Mouse (Mus musculus): ENCODE results near the gene Arhgap25.

Gene Arhgap25

DNA sequence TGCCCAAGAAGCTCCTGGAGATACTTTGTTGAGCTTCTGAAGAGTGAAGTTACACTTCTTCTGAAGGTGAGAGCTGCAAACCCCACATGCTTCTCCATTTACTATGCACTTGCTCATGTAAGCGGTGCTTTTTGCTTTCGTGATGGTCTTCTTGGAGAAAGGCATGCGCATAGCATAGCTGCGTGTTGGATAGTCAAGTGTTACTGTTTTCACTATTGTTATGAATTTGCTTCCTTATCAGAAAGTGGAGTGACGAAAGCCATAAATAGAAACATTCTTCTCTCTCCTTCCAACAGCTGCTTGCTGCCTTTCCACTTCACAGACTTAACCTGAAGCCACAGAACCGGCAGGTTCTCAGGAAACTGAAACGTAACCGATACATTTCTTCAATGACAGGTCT, 96.3 kb downstream of the Arhgap25 start:
- no peak for DNase-seq

GRCm38 (mm10) chr6:87435791-87436190, 97.3 kb downstream of the Arhgap25 start:
- DNase-seq: no peak

- no peak for DNase-seq
Observed at GRCm38 (mm10) chr6:87428487-87429044, 104.5 kb downstream of the Arhgap25 start, which contains the start of gene Bmp10. Gene Bmp10, plus strand, starts transcription at chr6:87428994.

GRCm38 (mm10) chr6:87427616-87428015, 105.4 kb downstream of the Arhgap25 start:
- no peak for DNase-seq

DNA sequence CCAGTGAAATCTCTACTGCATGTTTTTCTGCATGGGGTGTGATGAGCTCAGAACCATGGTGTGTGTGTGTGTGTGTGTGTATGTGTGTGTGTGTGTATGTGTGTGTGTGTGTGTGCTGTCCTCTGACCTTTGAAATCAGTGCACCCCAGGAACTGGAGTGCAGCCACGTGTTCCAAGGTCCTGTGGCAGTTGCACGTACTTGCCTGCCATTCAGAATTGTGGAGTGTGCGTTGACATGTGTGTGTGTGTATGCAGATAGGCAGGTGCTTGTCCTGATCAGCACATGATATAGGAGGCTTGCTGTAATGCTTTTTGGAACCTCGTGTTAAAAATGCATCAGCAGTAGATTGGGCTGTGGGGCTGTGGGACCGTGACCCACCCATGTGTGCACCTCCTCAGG, 106.1 kb downstream of the Arhgap25 start:
- no peak for DNase-seq

DNA sequence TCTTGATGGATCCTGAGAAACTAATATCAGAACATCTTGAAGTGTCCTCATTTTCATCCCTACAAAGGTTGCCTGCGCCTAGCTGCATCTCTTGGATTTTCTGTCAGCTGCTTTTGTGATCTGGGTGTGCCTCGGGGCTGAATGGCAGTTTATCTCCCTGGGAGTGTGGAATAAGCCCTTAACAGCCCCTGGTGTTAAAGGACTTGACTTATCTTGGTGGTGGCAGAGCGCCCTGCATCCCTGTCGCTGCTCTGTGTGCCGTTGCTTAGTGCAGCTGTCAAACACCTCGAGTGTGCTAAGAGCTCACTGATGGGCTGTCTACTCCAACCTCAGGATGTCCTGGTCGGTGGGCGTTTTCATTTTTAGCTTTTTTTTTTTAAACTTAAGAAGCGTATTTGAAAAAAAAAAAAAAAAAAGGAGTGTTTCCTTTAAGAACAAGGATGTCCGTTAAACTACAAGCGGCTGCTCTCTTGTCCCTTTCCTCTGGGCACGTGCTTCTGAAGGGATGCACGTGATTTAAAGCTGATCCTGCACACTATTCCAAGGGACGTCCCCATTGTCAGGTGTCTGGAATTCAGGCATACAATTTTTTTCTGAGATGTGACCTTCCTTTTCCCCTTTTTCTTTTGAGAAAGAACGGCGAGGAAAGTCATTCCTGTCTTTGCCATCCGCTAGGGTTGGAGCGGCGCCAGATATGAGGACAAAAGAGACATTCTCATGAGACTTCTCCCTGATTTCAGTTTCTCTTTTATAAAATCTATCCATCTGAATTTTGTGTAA, 108.8 kb downstream of the Arhgap25 start:
- no peak for DNase-seq

GRCm38 (mm10) chr6:87422304-87422703, 110.8 kb downstream of the Arhgap25 start:
- no peak for DNase-seq

DNA sequence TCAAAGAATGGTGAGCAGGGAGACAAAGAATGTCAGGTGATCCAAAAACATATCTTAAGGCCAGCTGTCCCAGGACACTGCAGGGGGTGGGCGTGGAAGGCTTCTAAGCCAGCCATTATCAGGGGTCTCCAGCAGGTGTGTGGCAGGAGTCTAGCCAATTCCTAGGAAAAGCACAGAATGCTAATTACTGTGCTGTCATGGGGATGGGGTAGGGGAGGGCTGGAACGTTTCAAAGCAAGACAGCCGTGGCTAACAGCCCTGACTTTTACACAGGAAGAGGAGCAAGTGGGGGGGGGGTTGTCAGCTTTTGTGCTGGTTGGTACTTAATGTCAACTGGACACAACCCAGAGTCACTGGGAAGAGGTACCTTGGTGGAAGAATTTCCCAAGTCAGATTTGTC, 121.0 kb downstream of the Arhgap25 start:
- DNase-seq: no peak

All from embryo, embryonic 11 days (tissue).